Mouse (Mus musculus): ENCODE measurements around the gene Plekha1. TPM values are rescaled to one million over a fixed set of nuclear protein-coding genes. Genes with fewer than 3 reads are reported as not detected.

Plekha1 gene
- total RNA-seq, 1 experiment = 52.4 TPM

DNA sequence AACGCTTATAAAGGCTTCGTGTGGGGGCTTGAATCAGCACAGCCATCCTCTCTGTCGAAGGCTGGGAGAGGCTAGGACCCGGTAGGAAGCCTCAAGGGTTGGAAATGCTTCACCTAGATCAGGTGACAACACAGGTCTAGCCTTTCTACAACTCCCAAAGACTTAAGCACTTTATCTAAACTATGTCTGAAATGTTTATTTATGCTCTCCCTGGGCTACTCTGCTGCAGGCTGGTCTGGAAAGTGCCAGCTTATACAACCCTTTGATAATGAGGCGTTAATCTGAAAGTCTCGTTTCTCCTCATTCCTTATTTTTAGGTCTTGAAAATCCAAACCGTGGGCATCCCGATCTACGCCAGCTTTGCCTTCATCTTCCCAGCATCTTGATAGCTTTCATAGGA lies 41.6 kb upstream of the Plekha1 start:
- in situ Hi-C loops (cut with MboI; ENCODE audit: low sequenced_read_pairs in 2 of 2, unreplicated experiment in 2 of 2) = no loop called here
- Histone ChIP-seq H3K9ac (ENCODE audit: insufficient read depth, low read depth, low read length, poor library complexity, severe bottlenecking) (no peak overlapping the region), H3K4me3 (ENCODE audit: insufficient read depth in 1 of 2, low read depth in 1 of 2, low read length in 2 of 2, poor library complexity in 1 of 2, severe bottlenecking in 1 of 2) (no peak overlapping the region), H3K27ac (ENCODE audit: insufficient read depth, low read depth, low read length, poor library complexity, severe bottlenecking) (no peak overlapping the region), H3K9me3 (ENCODE audit: control insufficient read depth, insufficient read depth, low read depth, low read length) (no peaks in the 10 kb centered on the region), H3K4me1 (ENCODE audit: control insufficient read depth in 2 of 2, insufficient read depth in 2 of 2, low read length in 2 of 2, poor library complexity in 1 of 2) (no peaks in the 10 kb centered on the region), H3K36me3 (ENCODE audit: control insufficient read depth, insufficient read depth, low read length, poor library complexity, severe bottlenecking) (no peaks in the 10 kb centered on the region)
- TF ChIP-seq CHD2 (IDR thresholded peaks at IDR 0.05; ENCODE audit: low read depth, low read length) = no peak
- TF ChIP-seq ZC3H11A (IDR thresholded peaks at IDR 0.05; ENCODE audit: borderline replicate concordance, low read depth, low read length) = no peak
- no peak for TF ChIP-seq MAFK (IDR thresholded peaks at IDR 0.05; ENCODE audit: insufficient read depth, low read depth, low read length)
- TF ChIP-seq ZNF384 (IDR thresholded peaks at IDR 0.05; ENCODE audit: low read depth, low read length) = no peak
- TF ChIP-seq HCFC1 (IDR thresholded peaks at IDR 0.05; ENCODE audit: borderline replicate concordance, insufficient read depth, low read length) = no peak
- no peak for DNase-seq (ENCODE audit: low read depth, low spot score)

DNA sequence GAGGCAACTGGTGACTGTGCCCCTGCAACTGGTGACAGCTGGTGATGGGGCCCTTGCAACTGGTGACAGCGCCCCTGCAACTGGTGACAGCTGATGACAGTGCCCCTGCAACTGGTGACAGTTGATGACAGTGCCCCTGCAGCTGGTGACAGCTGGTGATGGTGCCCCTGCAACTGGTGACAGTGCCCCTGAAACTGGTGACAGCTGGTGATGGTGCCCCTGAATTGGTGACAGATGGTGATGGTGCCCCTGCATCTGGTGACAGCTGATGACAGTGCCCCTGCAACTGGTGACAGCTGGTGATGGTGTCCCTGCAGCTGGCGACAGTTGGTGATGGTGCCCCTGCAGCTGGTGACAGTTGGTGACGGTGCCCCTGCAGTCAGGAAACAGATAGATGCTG lies 39.2 kb upstream of the Plekha1 start:
- Histone ChIP-seq H3K4me1 (ENCODE audit: control insufficient read depth in 2 of 2, insufficient read depth in 2 of 2, low read length in 2 of 2, poor library complexity in 1 of 2) (peaks cover 0 to 2% of the 10 kb centered on the region in 2 experiments; a peak in 1 of 4 replicates), H3K36me3 (ENCODE audit: control insufficient read depth, insufficient read depth, low read length, poor library complexity, severe bottlenecking) (no peaks in the 10 kb centered on the region), H3K27ac (ENCODE audit: insufficient read depth, low read depth, low read length, poor library complexity, severe bottlenecking) (peak overlapping the region; percentile 1; the same call in 1 of the 2 replicates), H3K9me3 (ENCODE audit: control insufficient read depth, insufficient read depth, low read depth, low read length) (no peaks in the 10 kb centered on the region), H3K4me3 (ENCODE audit: insufficient read depth in 1 of 2, low read depth in 1 of 2, low read length in 2 of 2, poor library complexity in 1 of 2, severe bottlenecking in 1 of 2) (no peak overlapping the region), H3K9ac (ENCODE audit: insufficient read depth, low read depth, low read length, poor library complexity, severe bottlenecking) (no peak overlapping the region)
- no peak for DNase-seq (ENCODE audit: low read depth, low spot score)
- TF ChIP-seq CHD2 (IDR thresholded peaks at IDR 0.05; ENCODE audit: low read depth, low read length) (no peak), ZC3H11A (IDR thresholded peaks at IDR 0.05; ENCODE audit: borderline replicate concordance, low read depth, low read length) (no peak)
- in situ Hi-C loops (cut with MboI; ENCODE audit: low sequenced_read_pairs in 2 of 2, unreplicated experiment in 2 of 2) = no loop called here

DNA sequence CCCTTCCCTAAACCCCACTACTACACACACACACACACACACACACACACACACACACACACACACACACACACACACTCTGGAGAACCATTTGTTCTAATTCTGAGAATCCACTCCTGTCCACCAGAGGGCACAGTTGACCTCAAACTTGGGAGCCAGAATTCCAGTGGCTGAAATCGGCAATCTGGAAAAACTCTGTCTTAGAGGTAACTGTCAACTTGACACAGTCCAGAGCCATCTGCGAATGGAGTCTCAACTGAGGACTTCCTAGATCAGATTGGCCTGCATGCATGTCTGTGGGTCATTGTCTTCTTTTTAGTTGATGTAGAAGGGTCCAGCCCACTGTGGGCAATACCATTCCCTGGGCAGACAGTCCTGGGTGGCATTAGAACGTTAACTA lies 38.1 kb upstream of the Plekha1 start:
- in situ Hi-C loops (cut with MboI; ENCODE audit: low sequenced_read_pairs in 2 of 2, unreplicated experiment in 2 of 2) = no loop called here
- DNase-seq (ENCODE audit: low read depth, low spot score) = peak; percentile 46
- Histone ChIP-seq H3K4me3 (ENCODE audit: insufficient read depth in 1 of 2, low read depth in 1 of 2, low read length in 2 of 2, poor library complexity in 1 of 2, severe bottlenecking in 1 of 2) (no peak overlapping the region), H3K36me3 (ENCODE audit: control insufficient read depth, insufficient read depth, low read length, poor library complexity, severe bottlenecking) (no peaks in the 10 kb centered on the region), H3K4me1 (ENCODE audit: control insufficient read depth in 2 of 2, insufficient read depth in 2 of 2, low read length in 2 of 2, poor library complexity in 1 of 2) (peaks cover 0 to 2% of the 10 kb centered on the region in 2 experiments; a peak in 1 of 4 replicates), H3K9ac (ENCODE audit: insufficient read depth, low read depth, low read length, poor library complexity, severe bottlenecking) (no peak overlapping the region), H3K27ac (ENCODE audit: insufficient read depth, low read depth, low read length, poor library complexity, severe bottlenecking) (no peak overlapping the region), H3K9me3 (ENCODE audit: control insufficient read depth, insufficient read depth, low read depth, low read length) (no peaks in the 10 kb centered on the region)
- TF ChIP-seq ZC3H11A (IDR thresholded peaks at IDR 0.05; ENCODE audit: borderline replicate concordance, low read depth, low read length) = peak; percentile 88
- no peak for TF ChIP-seq HCFC1 (IDR thresholded peaks at IDR 0.05; ENCODE audit: borderline replicate concordance, insufficient read depth, low read length)

DNA sequence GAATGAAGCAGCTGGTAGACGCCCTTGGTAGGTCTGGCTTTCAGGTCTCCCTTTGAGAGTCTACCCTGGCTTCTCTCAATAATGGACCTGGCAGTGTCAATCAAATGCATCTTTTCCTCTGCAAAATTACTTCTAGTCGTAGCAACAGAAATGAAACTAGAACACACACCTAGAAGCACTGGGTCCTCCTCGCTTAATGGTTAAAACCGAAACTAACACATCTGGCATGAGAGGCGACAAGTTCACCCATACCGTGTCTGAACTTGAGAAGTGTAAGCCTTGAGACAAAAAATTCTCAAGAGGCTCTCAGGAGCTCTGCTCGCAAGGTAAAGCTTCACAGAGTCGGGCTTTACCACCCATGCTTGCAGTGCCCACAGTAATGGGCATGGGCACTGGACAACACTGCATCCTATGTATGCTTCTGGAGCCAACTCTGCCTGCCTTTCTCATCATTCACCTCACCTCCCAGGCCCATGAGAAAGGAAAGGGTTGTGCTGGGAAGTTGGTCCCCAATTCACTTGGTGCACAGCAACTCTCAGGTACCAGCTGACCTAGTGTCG lies 37.6 kb upstream of the Plekha1 start:
- no peak overlapping the region for H3K4me3 ChIP-seq (ENCODE audit: insufficient read depth in 1 of 2, low read depth in 1 of 2, low read length in 2 of 2, poor library complexity in 1 of 2, severe bottlenecking in 1 of 2)
- H3K36me3 ChIP-seq (ENCODE audit: control insufficient read depth, insufficient read depth, low read length, poor library complexity, severe bottlenecking) = no peaks in the 10 kb centered on the region
- no peak overlapping the region for H3K9ac ChIP-seq (ENCODE audit: insufficient read depth, low read depth, low read length, poor library complexity, severe bottlenecking)
- in situ Hi-C loops (cut with MboI; ENCODE audit: low sequenced_read_pairs in 2 of 2, unreplicated experiment in 2 of 2) = no loop called here
- no peak overlapping the region for H3K27ac ChIP-seq (ENCODE audit: insufficient read depth, low read depth, low read length, poor library complexity, severe bottlenecking)
- peaks cover 0 to 2% of the 10 kb centered on the region in 2 experiments; a peak in 1 of 4 replicates for H3K4me1 ChIP-seq (ENCODE audit: control insufficient read depth in 2 of 2, insufficient read depth in 2 of 2, low read length in 2 of 2, poor library complexity in 1 of 2)
- DNase-seq (ENCODE audit: low read depth, low spot score) = no peak
- TF ChIP-seq ZNF384 (IDR thresholded peaks at IDR 0.05; ENCODE audit: low read depth, low read length) (no peak), HCFC1 (IDR thresholded peaks at IDR 0.05; ENCODE audit: borderline replicate concordance, insufficient read depth, low read length) (no peak), CHD2 (IDR thresholded peaks at IDR 0.05; ENCODE audit: low read depth, low read length) (no peak), MAFK (IDR thresholded peaks at IDR 0.05; ENCODE audit: insufficient read depth, low read depth, low read length) (no peak), ZC3H11A (IDR thresholded peaks at IDR 0.05; ENCODE audit: borderline replicate concordance, low read depth, low read length) (no peak)
- no peaks in the 10 kb centered on the region for H3K9me3 ChIP-seq (ENCODE audit: control insufficient read depth, insufficient read depth, low read depth, low read length)

DNA sequence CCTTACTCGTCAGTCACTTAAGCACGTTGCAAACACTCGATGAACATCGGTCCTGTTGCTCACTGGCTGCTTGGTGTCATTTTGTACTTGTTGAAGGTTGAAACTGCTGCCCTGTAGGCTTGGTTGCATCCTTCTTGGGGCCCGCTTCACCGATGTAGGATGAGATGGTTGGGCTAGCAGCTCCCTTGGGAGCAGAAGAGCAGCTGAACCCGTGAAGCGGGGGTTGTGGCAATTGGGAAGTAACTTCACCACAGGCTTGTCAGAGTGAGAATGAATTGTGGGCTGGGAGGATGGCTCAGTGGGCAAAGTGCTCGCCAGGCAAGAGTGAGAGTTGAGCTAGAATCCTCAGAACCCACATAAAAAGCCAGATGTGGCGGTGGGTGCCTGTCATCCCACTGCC lies 37.1 kb upstream of the Plekha1 start:
- Histone ChIP-seq H3K4me3 (ENCODE audit: insufficient read depth in 1 of 2, low read depth in 1 of 2, low read length in 2 of 2, poor library complexity in 1 of 2, severe bottlenecking in 1 of 2) (no peak overlapping the region), H3K9ac (ENCODE audit: insufficient read depth, low read depth, low read length, poor library complexity, severe bottlenecking) (no peak overlapping the region), H3K27ac (ENCODE audit: insufficient read depth, low read depth, low read length, poor library complexity, severe bottlenecking) (no peak overlapping the region), H3K36me3 (ENCODE audit: control insufficient read depth, insufficient read depth, low read length, poor library complexity, severe bottlenecking) (no peaks in the 10 kb centered on the region), H3K9me3 (ENCODE audit: control insufficient read depth, insufficient read depth, low read depth, low read length) (no peaks in the 10 kb centered on the region), H3K4me1 (ENCODE audit: control insufficient read depth in 2 of 2, insufficient read depth in 2 of 2, low read length in 2 of 2, poor library complexity in 1 of 2) (peaks cover 0 to 2% of the 10 kb centered on the region in 2 experiments; a peak in 1 of 4 replicates)
- in situ Hi-C loops (cut with MboI; ENCODE audit: low sequenced_read_pairs in 2 of 2, unreplicated experiment in 2 of 2) = no loop called here
- DNase-seq (ENCODE audit: low read depth, low spot score) = no peak
- TF ChIP-seq ZC3H11A (IDR thresholded peaks at IDR 0.05; ENCODE audit: borderline replicate concordance, low read depth, low read length) (no peak), ZNF384 (IDR thresholded peaks at IDR 0.05; ENCODE audit: low read depth, low read length) (no peak), CHD2 (IDR thresholded peaks at IDR 0.05; ENCODE audit: low read depth, low read length) (no peak), MAFK (IDR thresholded peaks at IDR 0.05; ENCODE audit: insufficient read depth, low read depth, low read length) (no peak), HCFC1 (IDR thresholded peaks at IDR 0.05; ENCODE audit: borderline replicate concordance, insufficient read depth, low read length) (no peak)

Data from ES-E14 (cell line).